Mouse (Mus musculus): ENCODE measurements around the gene Rnf141.

Gene Rnf141

GRCm38 (mm10) chr7:110843916-110844874 lies at the start of gene Rnf141:
Gene Rnf141, minus strand, starts transcription at chr7:110844457.
- DNase-seq: peak; percentile 87 to 89

GRCm38 (mm10) chr7:110891501-110891986 lies 47.3 kb upstream of the Rnf141 start:
- DNase-seq: no peak

- DNase-seq: no peak
Measured at GRCm38 (mm10) chr7:110881746-110882333, 37.6 kb upstream of the Rnf141 start.

- no peak for DNase-seq
Measured at GRCm38 (mm10) chr7:110878028-110878427, 33.8 kb upstream of the Rnf141 start.

GRCm38 (mm10) chr7:110876965-110877364 lies 32.7 kb upstream of the Rnf141 start:
- no peak for DNase-seq

- DNase-seq: no peak
Measured at GRCm38 (mm10) chr7:110868807-110869206, 24.6 kb upstream of the Rnf141 start.

- no peak for DNase-seq
Measured at GRCm38 (mm10) chr7:110867116-110867515, 22.9 kb upstream of the Rnf141 start.

GRCm38 (mm10) chr7:110866021-110866420 lies 21.8 kb upstream of the Rnf141 start:
- no peak for DNase-seq

- no peak for DNase-seq
Measured at GRCm38 (mm10) chr7:110865570-110865969, 21.3 kb upstream of the Rnf141 start.

GRCm38 (mm10) chr7:110865038-110865437 lies 20.8 kb upstream of the Rnf141 start:
- no peak for DNase-seq

GRCm38 (mm10) chr7:110862751-110863289 lies 18.6 kb upstream of the Rnf141 start, which contains the start of gene Lyve1:
Gene Lyve1, minus strand, starts transcription at chr7:110863239.
- no peak for DNase-seq

GRCm38 (mm10) chr7:110860129-110860528 lies 15.9 kb upstream of the Rnf141 start:
- DNase-seq: no peak

- DNase-seq: no peak
Measured at GRCm38 (mm10) chr7:110855604-110856003, 11.3 kb upstream of the Rnf141 start.

GRCm38 (mm10) chr7:110854927-110855546 lies 10.8 kb upstream of the Rnf141 start:
- DNase-seq: no peak

GRCm38 (mm10) chr7:110854519-110854918 lies 10.3 kb upstream of the Rnf141 start:
- no peak for DNase-seq

GRCm38 (mm10) chr7:110853611-110854010 lies 9.4 kb upstream of the Rnf141 start:
- no peak for DNase-seq

- DNase-seq: no peak
Measured at GRCm38 (mm10) chr7:110851541-110852203, 7.4 kb upstream of the Rnf141 start.

GRCm38 (mm10) chr7:110848371-110848770 lies 4.1 kb upstream of the Rnf141 start:
- no peak for DNase-seq

GRCm38 (mm10) chr7:110847321-110847720 lies 3.1 kb upstream of the Rnf141 start:
- no peak for DNase-seq

GRCm38 (mm10) chr7:110840332-110840731 lies 3.9 kb downstream of the Rnf141 start:
- DNase-seq: no peak

- no peak for DNase-seq
Measured at GRCm38 (mm10) chr7:110834522-110834921, 9.7 kb downstream of the Rnf141 start.

- DNase-seq: no peak
Measured at GRCm38 (mm10) chr7:110834018-110834417, 10.2 kb downstream of the Rnf141 start.
